Mouse (Mus musculus) lung, embryonic 14.5 days (tissue): Measurements from ENCODE around the gene Chn1. TPM values are rescaled to one million over a fixed set of nuclear protein-coding genes. Genes with fewer than 3 reads are reported as not detected.

Experiments
- ATAC-seq: fragments of 200-750 bp; cut with Nextera tagmentation; 2 replicates; pipeline ENCODE4 v1.8.0; 2017; ENCODE audit warnings: mild to moderate bottlenecking, moderate TSS enrichment, moderate library complexity; ENCODE audit not compliant: insufficient read depth
- DNase-seq: peaks from one replicate; pipeline ENCODE4 v3.0.0-alpha.2; 2015
- H3K27ac ChIP-seq: fragments of 300-500 bp; sonication (generic); 2 replicates; pipeline ENCODE4 v1.5.1; 2014; ENCODE audit warnings: low read depth, mild to moderate bottlenecking, moderate library complexity
- H3K27me3 ChIP-seq: fragments of 300-500 bp; sonication (generic); 2 replicates; pipeline ENCODE4 v1.6.1; 2014; ENCODE audit warnings: low read length, control low read depth; ENCODE audit not compliant: insufficient read depth
- H3K36me3 ChIP-seq: fragments of 300-500 bp; sonication (generic); 2 replicates; pipeline ENCODE4 v1.6.1; 2014; ENCODE audit warnings: control low read depth; ENCODE audit not compliant: insufficient read depth
- H3K4me1 ChIP-seq: fragments of 300-500 bp; sonication (generic); 2 replicates; pipeline ENCODE4 v1.6.1; 2014; ENCODE audit warnings: antibody characterized with exemption, control low read depth; ENCODE audit not compliant: insufficient read depth
- H3K4me2 ChIP-seq: fragments of 300-500 bp; sonication (generic); 2 replicates; pipeline ENCODE4 v1.6.1; 2014; ENCODE audit warnings: mild to moderate bottlenecking
- H3K4me3 ChIP-seq: fragments of 300-500 bp; sonication (generic); 2 replicates; pipeline ENCODE4 v1.5.1; 2014; ENCODE audit warnings: low read depth, low read length
- H3K9ac ChIP-seq: fragments of 300-500 bp; sonication (generic); 2 replicates; pipeline ENCODE4 v1.6.1; 2014
- H3K9me3 ChIP-seq: fragments of 300-500 bp; sonication (generic); 2 replicates; pipeline ENCODE4 v1.6.1; 2016; ENCODE audit warnings: low read depth, low read length, control low read depth
- CTCF ChIP-seq: IDR thresholded peaks from 2 replicates; pipeline ENCODE4 v1.5.1; 2016; ENCODE audit warnings: antibody characterized with exemption, low read depth
- WGBS: fragments of 180-500 bp; shearing (Covaris S2); extraction: QIAGEN DNeasy Blood & Tissue Kit; methylation state at CpG from one replicate; pipeline ENCODE4 v1.1.7; 2014; 5-methylcytosine and 5-hydroxymethylcytosine counted together
- polyA plus RNA-seq: library from polyadenylated mRNA; unstranded; fragments of >200 nt; fragmentation: Nextera tagmentation; extraction: Ambion mirVana; gene quantifications from 2 replicates; pipeline ENCODE4 v1.2.1, GENCODE M21; 2014

Gene Chn1
- polyA plus RNA-seq, 1 experiment from 2014 or later, result 56.4 TPM

- Histone ChIP-seq H3K27me3 (no peaks in the 10 kb centered on the region), H3K27ac (no peak overlapping the region), H3K9ac (no peak overlapping the region), H3K4me2 (no peak overlapping the region), H3K4me3 (no peak overlapping the region), H3K36me3 (peaks cover 8% of the 10 kb centered on the region; the same call in 1 of the 2 replicates), H3K9me3 (no peaks in the 10 kb centered on the region), H3K4me1 (0 out of 2 replicates have a peak, but pooled peaks cover 2% of the 10 kb centered on the region)
- WGBS, result 93% methylated on average over 6 of the region's 6 CpGs
- no peak for TF ChIP-seq CTCF
- ATAC-seq (no peak), DNase-seq (no peak)
Observed at GRCm38 (mm10) chr2:73606616-73607015, 168.5 kb downstream of the Chn1 start.

GRCm38 (mm10) chr2:73605077-73605476 is 170.1 kb downstream of the Chn1 start:
- WGBS, result 57% methylated on average over 8 of the region's 8 CpGs
- H3K4me3 ChIP-seq, result no peak overlapping the region
- H3K9me3 ChIP-seq, result no peaks in the 10 kb centered on the region
- ATAC-seq (no peak), DNase-seq (no peak)
- H3K36me3 ChIP-seq, result no peaks in the 10 kb centered on the region
- no peaks in the 10 kb centered on the region for H3K27me3 ChIP-seq
- H3K27ac ChIP-seq, result no peak overlapping the region
- no peak overlapping the region for H3K9ac ChIP-seq
- no peak overlapping the region for H3K4me2 ChIP-seq
- H3K4me1 ChIP-seq, result 0 out of 2 replicates have a peak, but pooled peaks cover 2% of the 10 kb centered on the region
- TF ChIP-seq CTCF, result no peak

GRCm38 (mm10) chr2:73604579-73604978 is 170.6 kb downstream of the Chn1 start:
- Histone ChIP-seq H3K27me3 (no peaks in the 10 kb centered on the region), H3K36me3 (no peaks in the 10 kb centered on the region), H3K4me3 (no peak overlapping the region), H3K4me1 (0 out of 2 replicates have a peak, but pooled peaks cover 2% of the 10 kb centered on the region), H3K27ac (no peak overlapping the region), H3K9ac (no peak overlapping the region), H3K4me2 (no peak overlapping the region), H3K9me3 (no peaks in the 10 kb centered on the region)
- WGBS, result 78% methylated on average over 2 of the region's 2 CpGs
- ATAC-seq (no peak), DNase-seq (no peak)
- TF ChIP-seq CTCF, result no peak

GRCm38 (mm10) chr2:73600650-73601049 is 174.5 kb downstream of the Chn1 start:
- no peak overlapping the region for H3K9ac ChIP-seq
- ATAC-seq (no peak), DNase-seq (no peak)
- H3K36me3 ChIP-seq, result no peaks in the 10 kb centered on the region
- no peak overlapping the region for H3K4me3 ChIP-seq
- no peak overlapping the region for H3K4me2 ChIP-seq
- no peaks in the 10 kb centered on the region for H3K9me3 ChIP-seq
- no peak overlapping the region for H3K27ac ChIP-seq
- 64% methylated on average over 2 of the region's 2 CpGs for WGBS
- 0 out of 2 replicates have a peak, but pooled peaks cover 6% of the 10 kb centered on the region for H3K4me1 ChIP-seq
- H3K27me3 ChIP-seq, result no peaks in the 10 kb centered on the region
- TF ChIP-seq CTCF, result no peak

GRCm38 (mm10) chr2:73597772-73598171 is 177.4 kb downstream of the Chn1 start:
- 89% methylated on average over 11 of the region's 11 CpGs for WGBS
- H3K27me3 ChIP-seq, result no peaks in the 10 kb centered on the region

GRCm38 (mm10) chr2:73596786-73597185 is 178.4 kb downstream of the Chn1 start:
- Histone ChIP-seq H3K9ac (no peak overlapping the region), H3K27ac (no peak overlapping the region; the same call in 1 of the 2 replicates), H3K4me1 (peaks cover 17% of the 10 kb centered on the region; the same call in 1 of the 2 replicates), H3K9me3 (no peaks in the 10 kb centered on the region), H3K4me3 (peak overlapping the region; percentile 2; the same call in 1 of the 2 replicates), H3K4me2 (peak overlapping the region; percentile 48), H3K27me3 (no peaks in the 10 kb centered on the region), H3K36me3 (no peaks in the 10 kb centered on the region)
- WGBS, result 3% methylated on average over 9 of the region's 9 CpGs
- 0 out of 2 replicates have a peak, but pooled peaks have one; percentile 2 for ATAC-seq
- DNase-seq, result peak; percentile 71
- TF ChIP-seq CTCF, result no peak

More at GRCm38 (mm10) chr2:73597772-73598171, 177.4 kb downstream of the Chn1 start:
- no peak overlapping the region for H3K4me2 ChIP-seq
- H3K4me1 ChIP-seq, result peaks cover 10% of the 10 kb centered on the region; the same call in 1 of the 2 replicates
- ATAC-seq, result no peak
- H3K27ac ChIP-seq, result no peak overlapping the region
- no peak overlapping the region for H3K9ac ChIP-seq
- DNase-seq, result no peak
- no peak for TF ChIP-seq CTCF
- H3K4me3 ChIP-seq, result no peak overlapping the region
- no peaks in the 10 kb centered on the region for H3K9me3 ChIP-seq
- no peaks in the 10 kb centered on the region for H3K36me3 ChIP-seq

GRCm38 (mm10) chr2:73596326-73596725 is 178.8 kb downstream of the Chn1 start:
- DNase-seq (no peak), ATAC-seq (no peak)
- WGBS, result 49% methylated on average over 5 of the region's 5 CpGs
- no peaks in the 10 kb centered on the region for H3K27me3 ChIP-seq
- H3K9me3 ChIP-seq, result no peaks in the 10 kb centered on the region
- peak overlapping the region; percentile 48 for H3K4me2 ChIP-seq
- no peak overlapping the region for H3K9ac ChIP-seq
- no peak overlapping the region; the same call in 1 of the 2 replicates for H3K27ac ChIP-seq
- peaks cover 22% of the 10 kb centered on the region; the same call in 1 of the 2 replicates for H3K4me1 ChIP-seq
- no peak overlapping the region for H3K4me3 ChIP-seq
- no peaks in the 10 kb centered on the region for H3K36me3 ChIP-seq
- no peak for TF ChIP-seq CTCF
